Mouse (Mus musculus) MEL (cell line): ENCODE measurements around the gene 2810021J22Rik. TPM values are rescaled to one million over a fixed set of nuclear protein-coding genes. Genes with fewer than 3 reads are reported as not detected.

ENCODE experiments used
- DNase-seq: peaks from one replicate; pipeline ENCODE4 v3.0.0; 2011; ENCODE audit warnings: low read depth, low spot score
- H3K27ac ChIP-seq: 2 replicates; pipeline ENCODE4 v1.5.1; 2012; ENCODE audit warnings: low read depth, mild to moderate bottlenecking, control low read depth, low read length, moderate library complexity; ENCODE audit not compliant: control insufficient read depth
- H3K27me3 ChIP-seq, 2 experiments: fragments of 150-350 bp in 1 of 2; sonication (generic) in 1 of 2; 2 replicates each; pipeline ENCODE4 v1.6.1; 2012; ENCODE audit warnings: low read length in 2 of 2, mild to moderate bottlenecking in 2 of 2, improper control_type of control experiment in 1 of 2, moderate library complexity in 1 of 2; ENCODE audit not compliant: insufficient read depth in 2 of 2, control insufficient read depth in 1 of 2
- H3K36me3 ChIP-seq, 2 experiments: 2 replicates each; pipeline ENCODE4 v1.6.1; 2012 to 2014; ENCODE audit warnings: low read length in 2 of 2, improper control_type of control experiment in 1 of 2, inconsistent platforms in 1 of 2, mild to moderate bottlenecking in 1 of 2; ENCODE audit not compliant: insufficient read depth in 2 of 2, control insufficient read depth in 1 of 2
- H3K4me1 ChIP-seq, 2 experiments: fragments of 150-350 bp in 1 of 2; sonication (generic) in 1 of 2; 2 replicates each; pipeline ENCODE4 v1.6.1; 2012; ENCODE audit warnings: low read length in 2 of 2, improper control_type of control experiment in 1 of 2, mild to moderate bottlenecking in 1 of 2; ENCODE audit not compliant: insufficient read depth in 2 of 2, control insufficient read depth in 1 of 2
- H3K4me3 ChIP-seq, 2 experiments: fragments of 150-350 bp in 1 of 2; sonication (generic) in 1 of 2; 2 replicates each; pipeline ENCODE4 v1.5.1; 2012; ENCODE audit warnings: low read depth in 2 of 2, low read length in 2 of 2, mild to moderate bottlenecking in 2 of 2, moderate library complexity in 2 of 2, control low read depth in 1 of 2, improper control_type of control experiment in 1 of 2; ENCODE audit not compliant: control insufficient read depth in 1 of 2, insufficient read depth in 1 of 2
- H3K79me2 ChIP-seq: 2 replicates; pipeline ENCODE4 v1.6.1; 2012; ENCODE audit warnings: mild to moderate bottlenecking, low read length, moderate library complexity; ENCODE audit not compliant: control insufficient read depth, poor library complexity, insufficient read depth
- H3K9ac ChIP-seq: 2 replicates; pipeline ENCODE4 v1.6.1; 2012; ENCODE audit warnings: low read depth, mild to moderate bottlenecking, control low read depth, low read length, moderate library complexity; ENCODE audit not compliant: control insufficient read depth, poor library complexity, severe bottlenecking
- H3K9me3 ChIP-seq: fragments of 150-350 bp; sonication (generic); replicated peaks from 2 replicates; pipeline ENCODE4 v1.6.1; 2012; ENCODE audit warnings: mild to moderate bottlenecking, low read length, improper control_type of control experiment, moderate library complexity; ENCODE audit not compliant: insufficient read depth
- CHD1 ChIP-seq: IDR thresholded peaks from 2 replicates; pipeline ENCODE4 v1.6.1; 2012; ENCODE audit warnings: low read depth, mild to moderate bottlenecking, inconsistent platforms, low read length, improper control_type of control experiment
- CHD2 ChIP-seq: IDR thresholded peaks from 2 replicates; pipeline ENCODE4 v1.6.1; 2011; ENCODE audit warnings: low read length, improper control_type of control experiment
- CTCF ChIP-seq, 3 experiments: IDR thresholded peaks in 2 of 3; conservative IDR thresholded peaks in 1 of 3; 2 replicates each; pipeline ENCODE4 v1.5.1; 2011 to 2012; ENCODE audit warnings: low read length in 3 of 3, low read depth in 2 of 3, mild to moderate bottlenecking in 2 of 3, improper control_type of control experiment in 1 of 3, inconsistent platforms in 1 of 3, mixed read lengths in 1 of 3, moderate library complexity in 1 of 3; ENCODE audit not compliant: control insufficient read depth in 1 of 3, insufficient read depth in 1 of 3, poor library complexity in 1 of 3, severe bottlenecking in 1 of 3
- E2F4 ChIP-seq: IDR thresholded peaks from 2 replicates; pipeline ENCODE4 v1.6.1; 2011; ENCODE audit warnings: low read depth, low read length, improper control_type of control experiment, borderline replicate concordance
- ELF1 ChIP-seq: IDR thresholded peaks from 2 replicates; pipeline ENCODE4 v1.6.1; 2014; ENCODE audit warnings: low read depth, mild to moderate bottlenecking, inconsistent platforms, low read length, improper control_type of control experiment, moderate library complexity
- EP300 ChIP-seq, 2 experiments: IDR thresholded peaks; 2 replicates each; pipeline ENCODE4 v1.6.1; 2011; ENCODE audit warnings: improper control_type of control experiment in 2 of 2, low read length in 2 of 2, low read depth in 1 of 2, mild to moderate bottlenecking in 1 of 2
- ETS1 ChIP-seq: IDR thresholded peaks from 2 replicates; pipeline ENCODE4 v1.6.1; 2012; ENCODE audit warnings: low read depth, mild to moderate bottlenecking, inconsistent platforms, low read length, improper control_type of control experiment, moderate library complexity
- GABPA ChIP-seq: IDR thresholded peaks from 2 replicates; pipeline ENCODE4 v1.6.1; 2012; ENCODE audit warnings: low read depth, mild to moderate bottlenecking, inconsistent platforms, low read length, improper control_type of control experiment, moderate library complexity
- HCFC1 ChIP-seq: IDR thresholded peaks from 2 replicates; pipeline ENCODE4 v1.6.1; 2012; ENCODE audit warnings: low read depth, mild to moderate bottlenecking, inconsistent platforms, low read length, improper control_type of control experiment, moderate library complexity
- JUND ChIP-seq: IDR thresholded peaks from 2 replicates; pipeline ENCODE4 v1.6.1; 2011; ENCODE audit warnings: low read depth, mild to moderate bottlenecking, improper control_type of control experiment, low read length
- MAX ChIP-seq: IDR thresholded peaks from 2 replicates; pipeline ENCODE4 v1.6.1; 2011; ENCODE audit warnings: low read length, improper control_type of control experiment
- MAZ ChIP-seq: IDR thresholded peaks from 2 replicates; pipeline ENCODE4 v1.6.1; 2012; ENCODE audit warnings: low read depth, mild to moderate bottlenecking, inconsistent platforms, low read length, improper control_type of control experiment
- MXI1 ChIP-seq: IDR thresholded peaks from 2 replicates; pipeline ENCODE4 v1.6.1; 2011; ENCODE audit warnings: mild to moderate bottlenecking, low read depth, low read length, improper control_type of control experiment
- MYC ChIP-seq: IDR thresholded peaks from 2 replicates; pipeline ENCODE4 v1.6.1; 2011; ENCODE audit warnings: low read depth, mild to moderate bottlenecking, low read length, improper control_type of control experiment, moderate library complexity
- NELFE ChIP-seq: IDR thresholded peaks from 2 replicates; pipeline ENCODE4 v1.6.1; 2011; ENCODE audit warnings: low read depth, low read length, improper control_type of control experiment
- POLR2A ChIP-seq, 2 experiments: IDR thresholded peaks; 2 replicates each; pipeline ENCODE4 v1.6.1; 2011 to 2012; ENCODE audit warnings: low read length in 2 of 2, mild to moderate bottlenecking in 2 of 2, control low read depth in 1 of 2, improper control_type of control experiment in 1 of 2, low read depth in 1 of 2, moderate library complexity in 1 of 2; ENCODE audit not compliant: control insufficient read depth in 1 of 2, insufficient read depth in 1 of 2, poor library complexity in 1 of 2
- POLR2AphosphoS5 ChIP-seq: IDR thresholded peaks from 2 replicates; pipeline ENCODE4 v1.6.1; 2012; ENCODE audit warnings: low read depth, borderline replicate concordance, mild to moderate bottlenecking, inconsistent platforms, low read length, moderate library complexity, mixed read lengths
- RAD21 ChIP-seq: IDR thresholded peaks from 2 replicates; pipeline ENCODE4 v1.6.1; 2011; ENCODE audit warnings: mild to moderate bottlenecking, low read depth, low read length, improper control_type of control experiment
- SIN3A ChIP-seq: IDR thresholded peaks from 2 replicates; pipeline ENCODE4 v1.6.1; 2012; ENCODE audit warnings: low read length, improper control_type of control experiment, inconsistent platforms
- TAL1 ChIP-seq: IDR thresholded peaks from 2 replicates; pipeline ENCODE4 v1.6.1; 2012; ENCODE audit warnings: mild to moderate bottlenecking, inconsistent platforms, low read length, moderate library complexity, mixed read lengths
- TBP ChIP-seq: IDR thresholded peaks from 2 replicates; pipeline ENCODE4 v1.8.0; 2011; ENCODE audit warnings: low read depth, low read length, improper control_type of control experiment
- UBTF ChIP-seq: IDR thresholded peaks from 2 replicates; pipeline ENCODE4 v1.6.1; 2012; ENCODE audit warnings: low read depth, mild to moderate bottlenecking, inconsistent platforms, low read length, improper control_type of control experiment, moderate library complexity, borderline replicate concordance; ENCODE audit not compliant: insufficient read depth
- USF1 ChIP-seq: IDR thresholded peaks from 2 replicates; pipeline ENCODE4 v1.6.1; 2014; ENCODE audit warnings: low read depth, mild to moderate bottlenecking, inconsistent platforms, low read length, improper control_type of control experiment, moderate library complexity
- USF2 ChIP-seq, 2 experiments: IDR thresholded peaks; 2 replicates each; pipeline ENCODE4 v1.6.1; 2011 to 2012; ENCODE audit warnings: improper control_type of control experiment in 2 of 2, low read length in 2 of 2, borderline replicate concordance in 1 of 2, inconsistent platforms in 1 of 2, low read depth in 1 of 2, mild to moderate bottlenecking in 1 of 2; ENCODE audit not compliant: insufficient read depth in 1 of 2
- ZKSCAN1 ChIP-seq: IDR thresholded peaks from 2 replicates; pipeline ENCODE4 v1.6.1; 2012; ENCODE audit warnings: low read depth, mild to moderate bottlenecking, inconsistent platforms, low read length, improper control_type of control experiment, moderate library complexity
- ZMIZ1 ChIP-seq: IDR thresholded peaks from 2 replicates; pipeline ENCODE4 v1.6.1; 2012; ENCODE audit warnings: low read depth, mild to moderate bottlenecking, inconsistent platforms, low read length, improper control_type of control experiment, moderate library complexity
- ZNF384 ChIP-seq: IDR thresholded peaks from 2 replicates; pipeline ENCODE4 v1.6.1; 2012; ENCODE audit warnings: low read depth, mild to moderate bottlenecking, inconsistent platforms, low read length, improper control_type of control experiment
- polyA plus RNA-seq, 2 experiments: library from polyadenylated mRNA; stranded (reverse) in 1 of 2; unstranded in 1 of 2; fragments of >175 nt in 1 of 2; fragments of >200 nt in 1 of 2; gene quantifications; 2 replicates each; pipeline versions ENCODE4 v1.2.1 to v1.2.4; 2012; ENCODE audit warnings: low replicate concordance in 2 of 2, low read depth in 1 of 2; ENCODE audit not compliant: insufficient read length in 2 of 2, insufficient read depth in 1 of 2, missing spikeins in 1 of 2
- total RNA-seq: library from RNA; depleted of rRNA; stranded (reverse); fragments of 300-350 nt; gene quantifications from 2 replicates; pipeline ENCODE4 v1.2.3, GENCODE M21; 2012

2810021J22Rik gene
- total and polyA plus RNA-seq, 3 experiments = 5.8 to 6.2 TPM; not detected in 1

DNA sequence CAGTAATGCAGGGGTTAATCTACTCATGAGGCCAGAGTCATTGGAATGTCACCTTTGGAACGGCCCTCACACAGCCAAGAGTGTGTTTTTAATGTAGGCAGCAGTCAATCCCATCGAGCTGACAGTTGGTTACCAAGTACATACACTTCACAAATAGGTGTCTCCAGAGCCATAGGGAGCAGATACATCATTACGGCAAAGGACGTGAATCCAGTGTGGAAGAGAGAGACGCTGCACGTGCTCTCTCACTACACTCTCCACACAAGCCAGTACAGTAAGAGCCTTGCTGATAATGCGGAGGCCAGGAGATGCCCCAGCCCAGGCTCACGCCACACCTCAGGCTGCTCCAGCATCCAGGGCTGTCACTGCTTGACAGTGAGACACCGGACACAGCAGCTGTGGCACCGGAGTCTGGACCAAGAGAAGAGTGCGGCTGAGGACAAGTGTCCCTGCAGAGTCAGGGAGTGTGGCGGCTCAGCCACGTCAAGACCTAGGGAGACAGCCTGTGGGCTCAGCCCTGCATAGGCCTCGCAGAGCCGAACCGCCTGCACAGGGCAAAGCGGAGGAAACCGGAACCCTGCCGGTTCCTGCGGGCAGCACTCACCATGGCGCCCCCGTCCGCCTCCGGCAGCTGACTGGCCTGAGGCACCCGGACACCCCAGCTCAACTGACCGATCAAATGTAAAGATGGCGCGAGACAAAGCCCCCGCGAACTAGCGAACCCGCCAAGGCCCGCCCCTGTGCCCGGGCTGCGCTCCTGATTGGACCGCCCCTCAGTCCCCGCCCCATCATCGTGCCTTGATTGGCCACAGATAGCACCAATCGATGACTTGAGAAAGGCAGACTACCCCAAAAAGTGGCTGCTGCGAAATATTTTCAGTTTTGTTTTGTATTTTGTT lies 36.7 kb downstream of the 2810021J22Rik start, which contains the start of gene Zfp39 (continued):
- TF ChIP-seq CHD1 (no peak), EP300 (IDR thresholded peaks at IDR 0.05; ENCODE audit: low read depth in 1 of 2, low read length in 2 of 2) (no peak), CHD2 (peak; percentile 69), POLR2A (IDR thresholded peaks at IDR 0.05; ENCODE audit: control insufficient read depth in 1 of 2, insufficient read depth in 1 of 2, low read depth in 1 of 2, low read length in 2 of 2, poor library complexity in 1 of 2) (peak; percentile 44 to 66; a peak in 3 of 4 replicates), GABPA (no peak)

DNA sequence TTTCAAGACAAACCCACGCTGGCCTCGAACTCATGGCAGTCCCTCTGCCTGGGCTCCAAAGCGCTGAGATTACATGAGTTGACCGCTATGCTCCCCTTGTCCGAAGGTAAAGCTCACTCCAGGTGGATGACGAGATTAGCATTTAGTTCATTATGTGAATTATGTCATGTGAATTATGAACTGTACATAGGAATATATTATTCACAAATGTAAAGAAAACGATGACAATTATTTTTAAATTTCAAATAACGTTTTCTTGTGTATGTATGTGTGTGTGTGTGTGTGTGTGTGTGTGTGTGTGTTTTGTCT lies 37.3 kb downstream of the 2810021J22Rik start:
- Histone ChIP-seq H3K9me3 (no peaks in the 10 kb centered on the region), H3K27me3 (no peaks in the 10 kb centered on the region), H3K36me3 (peaks cover 4 to 14% of the 10 kb centered on the region in 2 experiments; a peak in 3 of 4 replicates), H3K79me2 (peaks cover 7% of the 10 kb centered on the region), H3K27ac (peak overlapping the region; percentile 61), H3K4me3 (peak overlapping the region; percentile 73 to 96), H3K9ac (peak overlapping the region; percentile 71), H3K4me1 (peaks cover 3 to 16% of the 10 kb centered on the region in 2 experiments)
- TF ChIP-seq RAD21 = no peak
- peak; percentile 17; the same call in 1 of the 2 replicates for TF ChIP-seq NELFE
- TF ChIP-seq USF1 = no peak
- peak; percentile 63; the same call in 1 of the 2 replicates for TF ChIP-seq MXI1
- 0 out of 2 replicates have a peak, but pooled peaks have one; percentile 3 for TF ChIP-seq ELF1
- TF ChIP-seq ETS1 = peak; percentile 44; the same call in 1 of the 2 replicates
- TF ChIP-seq HCFC1 = 0 out of 2 replicates have a peak, but pooled peaks have one; percentile 10
- no peak for TF ChIP-seq POLR2AphosphoS5
- TF ChIP-seq SIN3A = peak; percentile 82
- no peak for TF ChIP-seq ZKSCAN1
- TF ChIP-seq ZMIZ1 = 0 out of 2 replicates have a peak, but pooled peaks have one; percentile 26
- no peak for DNase-seq

DNA sequence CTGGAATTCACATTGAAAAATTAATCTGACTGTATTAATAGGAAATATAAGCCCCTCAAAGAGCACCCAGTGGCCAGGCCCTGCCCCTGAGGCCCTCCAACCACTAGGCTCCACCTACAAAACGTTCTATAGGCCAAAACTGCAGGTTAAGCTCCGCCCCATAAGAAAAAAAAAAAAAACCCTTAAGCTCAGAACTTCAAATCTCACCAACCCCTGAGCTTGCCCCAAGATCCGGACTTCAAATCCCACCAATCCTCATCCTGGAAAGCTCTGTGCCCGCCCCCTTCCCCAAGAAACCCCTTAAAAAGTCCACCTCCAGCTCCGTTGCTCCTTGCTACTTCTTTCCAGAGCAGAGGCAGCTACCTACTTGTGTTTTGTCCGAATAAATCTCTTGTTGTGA lies 37.8 kb downstream of the 2810021J22Rik start:
- peak; percentile 93 for DNase-seq
- Histone ChIP-seq H3K79me2 (peaks cover 7% of the 10 kb centered on the region), H3K4me1 (peaks cover 3 to 16% of the 10 kb centered on the region in 2 experiments), H3K27me3 (no peaks in the 10 kb centered on the region), H3K36me3 (peaks cover 4 to 14% of the 10 kb centered on the region in 2 experiments; a peak in 3 of 4 replicates), H3K27ac (no peak overlapping the region; the same call in 1 of the 2 replicates), H3K4me3 (peak overlapping the region; percentile 73 to 96), H3K9ac (peak overlapping the region; percentile 28; the same call in 1 of the 2 replicates), H3K9me3 (no peaks in the 10 kb centered on the region)
- TF ChIP-seq UBTF = no peak
- no peak for TF ChIP-seq MAX
- peak; percentile 47 for TF ChIP-seq NELFE
- TF ChIP-seq TBP = peak; percentile 82
- TF ChIP-seq CTCF (IDR thresholded peaks at IDR 0.05 in 2 of 3, conservative IDR thresholded peaks at IDR 0.05 in 1 of 3; ENCODE audit: control insufficient read depth in 1 of 3, insufficient read depth in 1 of 3, low read depth in 2 of 3, low read length in 3 of 3, poor library complexity in 1 of 3, severe bottlenecking in 1 of 3) = no peak
- 0 out of 2 replicates have a peak, but pooled peaks have one; percentile 2 for TF ChIP-seq MYC
- TF ChIP-seq JUND = no peak
- TF ChIP-seq USF2 (IDR thresholded peaks at IDR 0.05; ENCODE audit: borderline replicate concordance in 1 of 2, insufficient read depth in 1 of 2, low read depth in 1 of 2, low read length in 2 of 2) = no peak
- peak in 1 of 2 experiments; percentile 44; a peak in 1 of 4 replicates for TF ChIP-seq POLR2A (IDR thresholded peaks at IDR 0.05; ENCODE audit: control insufficient read depth in 1 of 2, insufficient read depth in 1 of 2, low read depth in 1 of 2, low read length in 2 of 2, poor library complexity in 1 of 2)
- no peak for TF ChIP-seq MAZ
- no peak for TF ChIP-seq E2F4
- no peak for TF ChIP-seq TAL1
- no peak for TF ChIP-seq EP300 (IDR thresholded peaks at IDR 0.05; ENCODE audit: low read depth in 1 of 2, low read length in 2 of 2)
- peak; percentile 99 for TF ChIP-seq ZNF384
